Mouse (Mus musculus): ENCODE data around the gene Lmod3.

The Lmod3 gene

DNA sequence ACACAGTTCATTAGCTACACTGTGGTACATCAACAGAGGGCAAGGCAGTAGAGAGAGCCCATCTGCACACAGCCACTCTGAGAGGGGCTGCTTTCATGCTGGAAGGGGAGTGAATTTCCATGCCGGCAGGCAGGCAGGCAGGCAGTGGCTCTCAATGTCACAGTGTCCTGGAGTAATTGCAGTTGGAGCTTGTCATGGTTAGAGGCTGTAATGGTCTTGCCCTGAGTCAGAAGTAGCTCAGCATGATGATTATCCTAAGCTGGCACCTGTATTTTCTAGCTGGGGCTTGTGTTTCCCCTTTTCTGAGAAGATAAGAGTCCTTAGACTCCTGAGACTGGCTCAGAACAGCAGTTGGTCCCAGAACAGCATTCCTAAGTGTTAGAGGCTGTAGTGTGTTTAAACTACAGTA, 26.5 kb downstream of the Lmod3 start:
- no peak for DNase-seq (ENCODE audit: low spot score in 2 of 2)

DNA sequence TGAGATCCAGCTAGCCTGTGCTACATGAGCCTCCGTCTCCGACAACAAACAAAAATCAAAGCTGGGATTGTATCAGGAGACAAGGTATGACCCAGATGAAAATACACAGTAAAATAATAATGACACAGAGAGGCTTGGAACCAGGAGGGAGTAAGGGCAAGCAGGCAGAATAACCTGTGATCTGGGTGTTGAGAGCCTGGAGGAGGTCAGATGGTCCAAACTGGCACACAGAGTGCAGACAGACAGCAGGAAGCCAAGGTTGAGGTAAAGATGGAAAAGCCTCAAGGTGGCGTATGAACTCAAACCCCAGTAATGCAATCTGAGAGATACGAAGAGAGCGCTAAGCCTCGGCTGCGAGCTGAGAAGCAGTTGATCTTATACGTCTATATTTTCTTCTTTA, 28.1 kb downstream of the Lmod3 start:
- no peak for DNase-seq (ENCODE audit: low spot score in 2 of 2)

DNA sequence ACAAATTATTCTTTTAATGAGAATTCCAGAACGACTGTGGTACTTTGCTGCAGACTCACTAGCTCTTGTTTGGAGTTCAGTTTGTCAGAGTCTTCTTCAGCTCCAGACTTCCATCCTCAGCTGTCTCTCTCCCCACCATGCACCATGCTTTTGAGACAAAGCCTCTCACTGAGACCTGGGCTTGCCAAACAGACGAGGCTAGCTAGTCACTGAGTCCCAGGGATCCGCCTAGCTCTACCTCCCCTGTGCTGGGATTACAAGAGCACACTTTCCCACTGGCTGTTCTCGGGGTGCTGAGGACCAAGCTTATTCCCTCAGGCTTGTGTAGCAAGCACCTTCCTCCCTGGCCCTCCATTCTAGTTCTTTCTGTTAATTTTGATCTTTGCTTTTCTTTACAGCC, 29.0 kb downstream of the Lmod3 start:
- DNase-seq (ENCODE audit: low spot score in 2 of 2): no peak

DNA sequence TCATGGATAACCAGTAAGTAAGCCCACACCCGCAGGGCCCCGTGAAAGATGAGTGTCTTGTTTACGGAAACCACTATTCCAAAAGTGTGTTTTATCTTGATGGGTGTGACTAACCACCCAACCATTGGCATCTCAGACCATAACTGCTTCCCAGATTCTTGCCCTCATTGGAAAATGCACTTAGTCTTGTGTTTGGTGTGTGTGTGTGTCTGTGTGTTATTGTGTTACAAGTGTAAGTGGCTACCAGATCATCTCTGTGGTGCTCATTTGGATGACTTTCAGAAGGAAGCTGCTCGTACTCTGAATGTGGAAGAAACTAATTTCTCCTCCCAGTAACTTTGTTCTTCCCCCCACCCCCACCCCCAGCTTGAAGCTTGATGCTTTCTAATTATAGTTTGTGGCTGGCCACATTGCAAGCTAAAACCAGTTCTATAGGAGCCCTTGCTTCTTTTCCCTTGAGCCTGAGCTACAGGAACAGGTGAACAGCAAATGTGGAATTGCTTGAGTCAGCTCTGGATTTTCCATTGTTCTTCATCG, 29.6 kb downstream of the Lmod3 start:
- no peak for DNase-seq (ENCODE audit: low spot score in 2 of 2)

DNA sequence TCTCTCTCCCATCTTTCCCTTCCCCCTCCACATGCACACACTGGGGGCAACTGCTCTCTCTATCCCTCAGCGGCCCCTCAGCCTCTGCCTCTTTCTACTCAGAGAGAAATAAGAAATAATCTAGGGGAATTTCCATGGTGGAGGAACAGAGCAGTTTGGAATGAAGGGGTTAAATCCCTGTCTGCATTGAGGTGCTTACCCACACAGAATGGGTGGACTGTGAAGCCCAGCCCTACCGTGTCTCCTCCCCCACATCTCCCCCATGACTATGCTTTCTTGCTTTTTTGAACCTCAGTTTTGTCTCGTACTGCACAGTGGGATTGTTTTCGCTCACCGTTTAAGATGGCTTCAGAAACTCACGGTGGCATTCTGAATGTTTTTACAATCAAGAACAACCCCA, 30.2 kb downstream of the Lmod3 start:
- DNase-seq (ENCODE audit: low spot score in 2 of 2): no peak

DNA sequence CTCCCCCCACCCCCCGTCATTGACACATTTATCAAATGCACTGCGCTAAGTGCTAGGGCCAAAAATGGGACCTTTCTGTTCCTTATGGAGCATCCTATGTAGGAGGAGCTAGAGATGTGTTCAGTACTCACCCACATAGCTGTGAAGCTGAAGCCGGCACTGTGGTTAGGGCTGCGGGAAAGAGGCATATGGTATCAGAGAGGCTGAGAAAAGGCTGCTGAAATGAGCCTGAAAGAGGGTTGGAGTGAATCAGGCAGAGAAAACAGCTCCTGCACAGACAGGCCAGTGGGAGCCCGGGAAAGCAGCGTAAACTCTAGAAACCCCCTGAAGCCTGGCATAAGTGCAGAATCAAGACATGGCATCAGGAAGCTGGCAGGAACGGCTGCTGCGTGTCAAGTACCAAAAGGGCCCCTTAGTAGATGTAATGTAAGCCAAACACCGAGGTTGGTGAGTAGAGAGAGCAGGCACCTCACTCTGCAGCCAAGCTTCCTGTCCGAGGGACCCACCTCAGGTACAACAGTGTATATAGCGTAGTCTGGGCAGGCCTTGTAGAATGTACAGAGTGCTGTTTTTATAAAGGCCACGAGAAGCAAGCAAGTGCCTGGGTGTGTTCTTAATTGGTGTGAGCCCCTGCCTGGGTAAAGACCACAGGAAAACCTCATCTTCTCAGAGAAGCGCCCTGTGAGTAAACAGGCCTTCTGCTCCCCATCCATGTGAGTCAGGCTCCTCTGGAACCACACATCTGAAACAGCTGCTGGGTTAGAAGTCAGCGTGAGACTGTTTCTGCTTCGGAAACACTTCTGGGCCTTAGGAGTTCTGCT, 31.1 kb downstream of the Lmod3 start:
- peak; percentile 75 to 78 for DNase-seq (ENCODE audit: low spot score in 2 of 2)

DNA sequence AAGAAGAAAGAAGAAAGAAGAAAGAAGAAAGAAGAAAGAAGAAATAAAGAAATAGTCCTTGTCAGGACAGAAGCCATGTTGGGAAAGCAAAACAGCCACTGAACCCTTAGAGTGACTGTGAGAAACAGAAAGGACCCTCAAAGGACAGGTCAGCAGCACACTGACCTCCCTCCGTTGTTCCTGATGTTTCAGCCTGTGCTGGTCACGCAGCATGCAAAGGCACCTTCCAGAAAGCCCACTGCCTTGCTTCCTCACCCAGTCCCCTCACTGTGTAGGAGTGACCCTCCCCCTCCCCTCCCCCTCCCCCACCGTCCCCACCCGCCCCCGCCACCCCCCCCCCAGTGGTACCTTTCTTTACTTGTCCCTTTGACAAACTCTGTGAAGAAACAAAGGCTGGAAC, 31.9 kb downstream of the Lmod3 start:
- no peak for DNase-seq (ENCODE audit: low spot score in 2 of 2)

DNA sequence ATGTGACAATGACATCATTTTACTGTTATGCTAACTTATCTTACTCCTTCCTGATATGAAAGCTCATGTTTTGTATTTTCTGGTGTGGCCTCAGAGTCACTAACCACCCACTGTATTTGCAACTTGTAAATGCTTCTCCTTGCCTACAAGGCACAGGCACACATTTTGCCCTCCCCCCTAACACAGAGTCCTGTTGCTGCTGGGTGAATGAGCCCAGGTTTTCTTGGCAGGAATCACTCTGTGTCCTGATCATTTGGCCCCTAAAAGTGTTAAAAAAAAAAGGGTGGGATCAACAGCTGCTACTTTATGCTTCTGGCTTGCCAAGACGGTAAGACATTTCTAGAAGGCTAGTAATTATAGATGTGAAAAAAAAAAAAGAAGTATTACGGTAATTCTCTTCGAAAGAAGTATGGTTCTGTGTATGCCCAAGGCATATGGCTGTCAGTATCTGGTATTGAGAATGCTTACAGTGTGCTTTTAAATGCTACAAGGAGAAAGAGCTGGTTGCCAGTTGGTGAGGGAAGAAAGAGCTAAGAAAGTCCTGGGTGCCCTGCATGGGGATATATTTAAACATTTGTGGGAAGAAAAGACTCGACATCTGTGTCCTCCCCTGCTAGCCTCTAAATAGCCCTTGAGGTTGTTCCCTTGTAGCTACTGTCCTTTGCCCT, 36.3 kb downstream of the Lmod3 start:
- DNase-seq (ENCODE audit: low spot score in 2 of 2): no peak

DNA sequence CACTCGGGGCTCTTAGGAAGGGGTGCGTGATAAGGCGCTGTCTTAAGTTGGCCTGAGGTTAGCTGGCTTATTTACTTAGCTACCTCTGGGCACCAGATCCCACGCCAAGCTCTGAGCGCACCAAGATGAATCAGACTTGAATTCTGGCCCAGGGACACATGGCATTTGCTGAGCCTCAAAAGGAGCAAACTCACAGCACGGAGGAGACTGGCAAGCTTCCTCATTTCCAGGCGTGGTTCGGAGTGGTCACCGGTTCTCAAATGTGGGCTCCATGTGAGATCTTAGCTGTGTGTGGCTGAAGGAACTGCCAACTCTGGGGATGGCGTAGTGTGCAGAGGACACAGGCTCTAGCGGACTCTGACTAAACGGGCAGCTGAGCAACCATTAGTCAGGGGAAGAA, 40.6 kb downstream of the Lmod3 start:
- peak; percentile 51 to 56 for DNase-seq (ENCODE audit: low spot score in 2 of 2)

DNA sequence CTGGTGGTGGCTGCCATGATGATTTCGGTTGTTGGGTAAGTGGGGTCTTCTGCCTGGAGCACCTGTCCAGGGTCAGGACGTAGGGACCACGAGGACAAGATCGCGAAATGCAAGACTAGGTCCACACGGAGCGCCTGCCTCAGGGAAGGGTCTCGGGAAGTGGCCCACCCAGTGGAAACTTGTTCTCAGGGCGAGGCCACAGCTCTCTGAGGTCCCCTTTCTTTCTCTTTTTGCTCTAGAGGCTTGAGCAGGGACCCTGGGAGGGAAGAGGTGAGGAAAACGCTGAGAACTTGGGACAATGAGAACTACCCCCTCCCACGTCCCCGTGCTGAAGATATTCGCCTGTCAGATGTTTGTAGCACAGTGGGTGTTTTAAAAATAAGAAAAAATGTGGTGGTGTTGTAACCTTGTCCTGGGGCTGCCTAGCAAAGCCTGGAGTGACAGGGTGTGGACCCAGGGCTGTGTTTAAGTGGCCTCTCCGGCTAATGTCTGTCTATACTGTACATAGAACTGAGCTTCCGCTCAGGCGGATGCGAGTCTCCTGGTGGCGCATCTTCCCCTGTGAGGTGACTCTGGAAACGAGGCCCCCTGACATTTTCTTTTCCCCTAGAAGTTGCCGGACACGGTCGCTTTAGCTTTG, 41.5 kb downstream of the Lmod3 start:
- peak; percentile 26 to 30 for DNase-seq (ENCODE audit: low spot score in 2 of 2)

DNA sequence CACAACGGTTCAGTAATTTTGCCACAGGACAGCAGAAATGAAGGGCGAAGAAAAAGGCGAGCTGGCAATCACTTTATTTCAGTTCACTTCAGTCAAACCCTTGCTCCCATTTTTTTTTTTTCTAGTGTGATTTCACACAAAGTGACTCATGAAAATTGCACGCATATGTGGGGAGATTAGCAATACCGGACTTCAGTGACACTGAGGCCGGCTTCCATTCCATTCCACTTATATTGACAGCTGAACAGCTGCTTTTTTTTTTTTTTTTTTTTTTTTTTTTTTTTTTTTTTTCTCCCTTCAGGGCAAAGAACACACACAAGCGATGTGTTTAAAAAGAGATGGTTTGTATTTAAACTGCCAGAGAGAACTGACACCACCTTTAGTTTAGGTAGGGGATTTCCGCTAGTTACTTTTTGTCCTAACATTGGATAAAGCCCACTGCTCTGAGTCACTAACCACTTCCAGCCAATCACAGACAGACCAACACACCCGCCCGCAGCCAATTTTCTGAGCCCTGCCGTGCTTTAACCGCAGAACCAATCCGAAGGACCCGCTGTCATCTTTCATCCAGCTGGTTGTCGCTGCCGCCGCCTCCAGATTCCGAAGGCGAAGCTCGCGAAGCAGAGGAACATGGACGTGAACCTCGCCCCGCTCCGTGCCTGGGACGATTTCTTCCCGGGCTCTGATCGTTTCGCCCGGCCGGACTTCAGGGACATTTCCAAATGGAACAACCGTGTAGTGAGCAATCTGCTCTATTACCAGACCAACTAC, 42.2 kb downstream of the Lmod3 start, which contains the start of gene Arl6ip5:
Gene Arl6ip5, plus strand, starts transcription at position 499 of the 771 bp plus-strand sequence.
- peak; percentile 90 to 92 for DNase-seq (ENCODE audit: low spot score in 2 of 2)

DNA sequence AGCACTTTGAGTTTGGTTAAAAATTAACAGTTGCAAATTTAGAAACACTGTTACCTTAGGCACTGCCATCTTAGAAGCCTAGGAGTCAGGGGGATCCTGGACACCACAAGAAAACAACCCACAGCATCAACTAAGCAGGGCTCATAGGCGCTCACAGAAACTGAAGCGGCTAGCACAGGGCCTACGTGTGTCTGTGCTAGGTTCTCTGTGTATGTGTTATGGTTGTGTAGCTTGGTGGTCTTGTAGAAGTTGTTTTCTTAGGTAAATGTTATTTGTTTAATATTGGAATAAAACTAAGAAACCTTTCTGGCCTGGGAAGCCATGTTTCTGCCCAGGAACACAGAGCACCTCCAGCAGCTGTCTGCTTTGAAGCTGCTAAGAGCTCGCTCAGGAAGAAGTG, 42.8 kb downstream of the Lmod3 start:
- DNase-seq (ENCODE audit: low spot score in 2 of 2): no peak

DNA sequence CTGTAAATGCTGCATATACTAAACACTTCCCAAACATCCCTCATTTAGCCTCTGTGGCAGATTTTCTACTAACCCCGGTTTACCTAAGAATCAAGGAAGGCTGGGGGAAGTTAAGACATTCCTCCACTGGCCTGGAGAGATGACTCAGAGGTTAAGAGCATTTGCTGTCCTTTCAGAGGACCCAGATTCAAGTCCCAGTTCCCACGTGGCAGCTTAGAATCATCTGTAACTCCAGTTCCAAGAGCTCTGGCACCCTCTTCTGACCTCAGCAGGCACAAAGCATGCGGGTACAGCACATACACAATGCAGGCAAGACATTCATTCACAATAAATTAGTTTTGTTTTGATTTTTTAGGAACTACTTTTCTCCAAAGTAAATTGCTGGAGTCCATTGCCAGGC, 43.4 kb downstream of the Lmod3 start:
- no peak for DNase-seq (ENCODE audit: low spot score in 2 of 2)

DNA sequence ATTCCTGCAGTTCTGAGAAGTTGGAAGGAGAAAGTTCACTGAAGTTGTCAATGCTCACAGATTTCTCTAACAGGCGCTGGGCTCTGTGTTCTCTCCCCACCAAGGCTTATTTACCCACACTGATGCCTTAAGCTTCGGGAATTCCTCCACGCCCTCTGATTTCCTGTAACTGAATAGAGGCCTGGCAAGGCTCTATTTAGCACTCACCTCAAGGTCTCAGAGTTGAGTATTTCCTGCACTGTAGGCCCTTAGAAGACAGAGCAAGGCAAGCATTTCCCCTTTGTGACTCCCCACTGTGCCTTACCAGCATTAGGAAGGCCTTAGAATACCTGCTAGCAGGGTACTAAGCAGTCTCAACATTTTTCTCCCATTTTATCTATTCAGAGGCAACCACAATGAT, 44.2 kb downstream of the Lmod3 start:
- no peak for DNase-seq (ENCODE audit: low spot score in 2 of 2)

DNA sequence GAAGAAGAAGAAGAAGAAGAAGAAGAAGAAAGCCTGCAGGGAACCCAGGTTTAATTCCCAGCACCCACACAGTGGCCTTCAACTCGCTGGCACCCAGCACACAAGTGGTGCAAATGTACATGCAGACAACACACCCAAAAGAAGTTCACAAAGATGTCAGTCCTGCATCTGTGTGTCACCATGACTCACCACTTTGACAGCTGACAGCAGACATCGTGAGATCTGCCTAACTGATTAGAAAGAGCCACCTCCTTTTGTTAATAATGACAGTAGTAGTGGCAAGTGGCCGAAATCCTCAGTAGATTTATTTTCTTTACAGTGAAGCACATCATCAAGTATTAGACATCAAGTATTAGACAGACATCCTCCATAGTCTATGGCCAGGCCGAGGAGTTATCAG, 45.5 kb downstream of the Lmod3 start:
- DNase-seq (ENCODE audit: low spot score in 2 of 2): no peak

DNA sequence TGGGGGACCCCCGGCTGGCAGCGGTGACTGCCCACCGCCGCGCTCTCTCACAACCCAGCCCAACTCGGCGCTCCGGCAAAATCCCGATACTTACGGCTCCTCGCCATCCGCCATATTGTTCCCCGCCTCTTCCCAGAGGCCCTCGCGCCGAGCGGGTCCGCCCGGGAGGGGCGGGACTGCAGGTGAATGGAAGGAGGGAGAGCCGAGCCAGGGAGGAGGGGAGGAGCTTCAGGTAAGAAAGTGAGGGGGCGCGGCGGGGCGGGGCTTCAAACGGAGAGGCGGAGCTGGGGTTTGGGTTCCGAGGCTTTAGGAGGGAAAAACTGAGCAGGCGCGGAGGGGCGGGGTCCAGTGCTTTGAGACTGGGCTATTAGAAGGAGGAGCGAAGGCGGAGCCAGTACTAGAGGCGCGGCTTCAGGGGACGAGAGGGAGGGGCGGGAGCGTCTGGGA, 47.1 kb downstream of the Lmod3 start, which contains the start of gene Uba3:
Gene Uba3, minus strand, starts transcription at position 209 of the 447 bp plus-strand sequence.
- peak; percentile 98 for DNase-seq (ENCODE audit: low spot score in 2 of 2)

DNA sequence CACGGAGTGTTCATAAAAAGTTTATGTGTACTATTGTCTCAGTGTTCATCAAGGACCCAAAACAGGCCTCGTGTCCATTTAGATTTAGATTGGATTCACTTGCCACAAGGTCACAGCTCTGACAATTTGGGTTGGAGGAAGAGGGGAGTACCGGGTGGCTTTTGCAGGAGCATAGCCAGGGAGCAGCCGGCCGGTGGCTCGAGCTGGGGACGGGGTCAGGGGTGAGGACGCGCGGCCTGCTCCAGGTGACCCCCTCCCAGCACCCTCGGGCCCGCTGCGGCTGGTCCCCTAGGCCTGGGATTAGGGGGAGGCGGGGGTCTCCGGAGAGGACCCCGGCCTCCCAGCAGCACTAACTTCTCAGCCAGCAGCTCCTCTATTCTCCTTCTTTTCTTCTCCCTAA, 47.6 kb downstream of the Lmod3 start:
- no peak for DNase-seq (ENCODE audit: low spot score in 2 of 2)

DNA sequence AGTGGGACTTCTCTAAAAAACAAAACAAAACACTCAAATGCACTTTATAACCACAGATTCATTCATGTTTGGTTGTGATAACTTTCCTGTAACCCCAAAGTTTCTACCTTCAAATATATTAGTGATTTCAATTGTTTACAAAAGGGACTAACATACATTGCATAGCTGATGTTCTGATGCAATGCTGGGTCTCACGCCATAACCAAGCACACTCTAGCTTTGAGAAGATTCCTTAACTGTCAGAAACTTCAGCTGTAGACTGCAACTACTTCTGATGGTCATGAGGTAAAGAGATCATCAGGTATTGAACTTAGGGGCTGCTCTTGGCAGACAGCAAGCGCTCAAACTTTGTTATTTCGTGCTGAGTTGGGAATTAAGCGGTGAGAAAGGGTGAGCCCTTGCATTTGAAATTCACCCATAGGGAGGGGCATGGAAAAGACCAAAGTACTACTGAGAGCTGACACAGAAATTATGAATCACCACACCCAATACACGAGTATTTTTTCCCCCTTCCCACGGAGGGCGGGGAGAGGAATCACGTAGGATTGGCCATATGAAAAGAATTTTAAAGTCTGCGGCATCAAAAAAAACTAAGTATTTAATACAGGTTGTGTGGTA, 48.2 kb downstream of the Lmod3 start:
- no peak for DNase-seq (ENCODE audit: low spot score in 2 of 2)

DNA sequence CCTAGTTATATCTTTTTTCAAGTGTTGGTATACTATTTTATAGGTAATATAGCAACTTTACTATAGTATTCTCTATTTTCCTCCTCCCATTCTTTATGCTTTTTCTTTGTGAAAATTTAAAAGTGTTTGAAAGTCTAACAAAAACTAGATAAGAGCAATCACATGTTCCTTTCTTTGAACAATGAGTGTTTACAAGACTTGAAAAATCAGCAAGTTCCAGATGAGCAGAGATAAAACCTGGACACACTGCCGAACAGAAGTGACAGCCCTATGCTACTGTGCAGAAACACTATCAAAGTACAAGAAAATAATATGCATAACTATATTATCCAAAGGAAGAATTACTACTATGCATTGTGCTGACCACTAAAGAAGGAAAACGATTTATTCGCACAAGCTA, 50.1 kb downstream of the Lmod3 start:
- DNase-seq (ENCODE audit: low spot score in 2 of 2): no peak

DNA sequence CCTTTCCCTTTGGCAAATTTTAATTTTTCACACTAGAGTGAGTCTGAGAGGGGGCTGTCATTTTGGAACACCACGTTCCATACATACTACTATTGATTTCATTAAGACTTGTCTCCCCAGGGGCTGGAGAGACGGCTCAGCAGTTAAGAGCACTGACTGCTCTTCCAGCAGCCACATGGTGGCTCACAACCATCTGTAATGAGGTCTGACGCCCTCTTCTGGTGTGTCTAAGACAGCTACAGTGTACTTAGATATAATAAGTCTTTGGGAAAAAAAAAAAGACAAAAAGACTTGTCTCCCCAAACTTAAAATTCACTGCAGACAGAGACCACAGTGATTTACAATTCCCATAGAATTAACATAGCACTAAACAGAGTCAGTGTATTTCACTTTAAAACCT, 52.1 kb downstream of the Lmod3 start:
- no peak for DNase-seq (ENCODE audit: low spot score in 2 of 2)
